Mouse (Mus musculus): ENCODE measurements around the gene St6gal2. TPM values are rescaled to one million over a fixed set of nuclear protein-coding genes. Genes with fewer than 3 reads are reported as not detected.

St6gal2 gene
- total and polyA plus RNA-seq, 3 experiments, result not detected

Other genes starting within 250 kb of the St6gal2 start
- gene Vmn2r118, start 179.8 kb downstream of the St6gal2 start, total RNA-seq (2012; rRNA removed), result not detected in 2 replicates
- gene Vmn2r118, start 179.8 kb downstream of the St6gal2 start, polyA plus RNA-seq (2012; ENCODE audit: insufficient read depth in 1 of 2, insufficient read length in 2 of 2, low read depth in 1 of 2, low replicate concordance in 2 of 2, missing spikeins in 1 of 2), result not detected